Mouse (Mus musculus): ENCODE results near the gene 4930568D16Rik.

Gene 4930568D16Rik

GRCm38 (mm10) chr2:35328064-35328792 is 39.3 kb downstream of the 4930568D16Rik start:
- TF ChIP-seq GATA4 (IDR thresholded peaks at IDR 0.05; ENCODE audit: insufficient replicate concordance, low read length) = no peak

GRCm38 (mm10) chr2:35327583-35327982 is 39.9 kb downstream of the 4930568D16Rik start:
- no peak for TF ChIP-seq GATA4 (IDR thresholded peaks at IDR 0.05; ENCODE audit: insufficient replicate concordance, low read length)

- no peak for TF ChIP-seq GATA4 (IDR thresholded peaks at IDR 0.05; ENCODE audit: insufficient replicate concordance, low read length)
Observed at GRCm38 (mm10) chr2:35326931-35327330, 40.6 kb downstream of the 4930568D16Rik start.

- no peak for TF ChIP-seq GATA4 (IDR thresholded peaks at IDR 0.05; ENCODE audit: insufficient replicate concordance, low read length)
Observed at GRCm38 (mm10) chr2:35325930-35326329, 41.6 kb downstream of the 4930568D16Rik start.

GRCm38 (mm10) chr2:35322404-35323164 is 44.9 kb downstream of the 4930568D16Rik start:
- TF ChIP-seq GATA4 (IDR thresholded peaks at IDR 0.05; ENCODE audit: insufficient replicate concordance, low read length) = no peak

GRCm38 (mm10) chr2:35320399-35320798 is 47.1 kb downstream of the 4930568D16Rik start:
- no peak for TF ChIP-seq GATA4 (IDR thresholded peaks at IDR 0.05; ENCODE audit: insufficient replicate concordance, low read length)

- TF ChIP-seq GATA4 (IDR thresholded peaks at IDR 0.05; ENCODE audit: insufficient replicate concordance, low read length) = no peak
Observed at GRCm38 (mm10) chr2:35318405-35318804, 49.1 kb downstream of the 4930568D16Rik start.

- no peak for TF ChIP-seq GATA4 (IDR thresholded peaks at IDR 0.05; ENCODE audit: insufficient replicate concordance, low read length)
Observed at GRCm38 (mm10) chr2:35317604-35318003, 49.9 kb downstream of the 4930568D16Rik start.

- no peak for TF ChIP-seq GATA4 (IDR thresholded peaks at IDR 0.05; ENCODE audit: insufficient replicate concordance, low read length)
Observed at GRCm38 (mm10) chr2:35314300-35314699, 53.2 kb downstream of the 4930568D16Rik start.

GRCm38 (mm10) chr2:35309906-35310493 is 57.5 kb downstream of the 4930568D16Rik start:
- no peak for TF ChIP-seq GATA4 (IDR thresholded peaks at IDR 0.05; ENCODE audit: insufficient replicate concordance, low read length)

- TF ChIP-seq GATA4 (IDR thresholded peaks at IDR 0.05; ENCODE audit: insufficient replicate concordance, low read length) = no peak
Observed at GRCm38 (mm10) chr2:35308166-35308565, 59.4 kb downstream of the 4930568D16Rik start.
